In the genomic region with DNA sequence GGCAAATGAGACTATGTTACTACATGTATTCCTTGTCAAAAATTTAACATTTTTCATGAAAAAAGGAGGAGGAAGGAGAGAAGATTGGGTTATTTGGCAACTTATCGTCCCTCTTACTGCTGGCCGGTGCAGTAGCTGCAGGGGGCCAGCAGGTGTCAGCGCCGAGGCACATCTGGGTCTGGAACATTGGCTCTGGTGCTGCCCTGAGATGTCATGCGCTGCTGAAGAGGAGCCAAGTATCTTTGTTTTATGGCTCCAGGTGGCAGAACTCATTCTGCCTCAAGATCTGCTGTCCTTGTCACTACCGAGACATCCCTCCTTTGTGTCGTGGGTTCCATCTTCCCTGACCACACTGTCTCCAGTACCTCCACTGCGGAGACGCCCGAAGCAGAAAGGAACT, we compare ENCODE assay signal across 9 mouse cellular contexts. TPM values are rescaled to one million over a fixed set of nuclear protein-coding genes. Genes with fewer than 3 reads are reported as not detected.
DNase-seq lines count a peak whose midpoint lies in the region; ATAC-seq and TF ChIP-seq lines count a peak whose summit lies in the region.
"Had no signal": no experiment of that assay in that cellular context is flagged by ENCODE, and none has a peak within 500 bp of the region (broad histone marks: within the 10 kb centered on the region; RNA-seq: fewer than 3 reads in every experiment).

No protein-coding gene starts in this region.

- TF ChIP-seq EP300 in heart, adult 2 months (IDR thresholded peaks at IDR 0.05; ENCODE audit: insufficient read depth, low read depth, low read length): no peak

- TF ChIP-seq POLR2A in heart, adult 2 months (IDR thresholded peaks at IDR 0.05; ENCODE audit: insufficient read depth, low read depth, low read length): no peak; the same call in 1 of the 2 replicates
- TF ChIP-seq POLR2A in brain, embryonic 14.5 days (IDR thresholded peaks at IDR 0.05; ENCODE audit: borderline replicate concordance, extremely low read depth, insufficient read depth, insufficient read length, poor library complexity, severe bottlenecking): no peak

- H3K9me3 ChIP-seq in heart, embryonic 11.5 days (replicated peaks; ENCODE audit: control insufficient read depth, low read length): no peaks in the 10 kb centered on the region

- WGBS in heart, adult 2 months: 38% methylated on average over 10 of the region's 10 CpGs
- 48% methylated on average over 10 of the region's 10 CpGs for WGBS in heart, embryonic 11.5 days (ENCODE audit: insufficient replicate concordance)

- no peak overlapping the region for H3K4me2 ChIP-seq in heart, embryonic 11.5 days

- H3K79me2 ChIP-seq in heart, adult 2 months (replicated peaks; ENCODE audit: control insufficient read depth, insufficient read depth, low read length): no peaks in the 10 kb centered on the region

- peaks cover under 1% of the 10 kb centered on the region; the same call in 1 of the 2 replicates for H3K4me1 ChIP-seq in heart, adult 2 months (ENCODE audit: control insufficient read depth, insufficient read depth, low read length)
- no peaks in the 10 kb centered on the region for H3K4me1 ChIP-seq in heart, embryonic 11.5 days (ENCODE audit: control insufficient read depth, insufficient read depth, low read length)

- peak; percentile 95 for TF ChIP-seq CTCF in heart, adult 2 months (IDR thresholded peaks at IDR 0.05)
- peak; percentile 87 for TF ChIP-seq CTCF in brain, embryonic 14.5 days (IDR thresholded peaks at IDR 0.05; ENCODE audit: borderline replicate concordance, extremely low read depth, insufficient read depth, insufficient read length)

- intact Hi-C loops in heart, adult 2 months (cut with DNase I): loop anchor here (2.0 kb wide), 1 partner anchor 59 kb away; no protein-coding TSS in a partner anchor
- intact Hi-C loops in heart, postnatal 36 days (cut with DNase I): loop anchor here (2.0 kb wide), 2 partner anchors 43 to 57 kb away; no protein-coding TSS in a partner anchor
- intact Hi-C loops in left cerebral cortex, postnatal 25 days (cut with DNase I): loop anchor here (5.0 kb wide), 2 partner anchors 45 to 60 kb away; no protein-coding TSS in a partner anchor

- no peak overlapping the region for H3K9ac ChIP-seq in heart, adult 2 months (ENCODE audit: low read depth, low read length)
- H3K9ac ChIP-seq in heart, embryonic 11.5 days (ENCODE audit: low read depth, low read length): no peak overlapping the region

- H3K4me3 ChIP-seq in heart, adult 2 months: no peak overlapping the region
- H3K4me3 ChIP-seq in heart, embryonic 11.5 days (ENCODE audit: low read depth, low read length): no peak overlapping the region

- no peaks in the 10 kb centered on the region for H3K27me3 ChIP-seq in heart, adult 2 months (ENCODE audit: control insufficient read depth, insufficient read depth, low read length)
- no peaks in the 10 kb centered on the region for H3K27me3 ChIP-seq in heart, embryonic 11.5 days (ENCODE audit: control insufficient read depth, insufficient read depth, low read length)

- DNase-seq in heart, adult 2 months: peak; percentile 58 to 59
- DNase-seq in brain, embryonic 14.5 days (ENCODE audit: low read depth): peak; percentile 57
- peak; percentile 51 to 64 for DNase-seq in heart, postnatal 36 days
- peak; percentile 44 to 56 for DNase-seq in left cerebral cortex, postnatal 25 days (ENCODE audit: low spot score in 2 of 2)
- peak; percentile 29 to 53 for DNase-seq in natural killer cell, adult 2 months (ENCODE audit: low spot score in 2 of 2)
- peak; percentile 70 for DNase-seq in thymus, postnatal 25 days

- no peak for ATAC-seq in heart, embryonic 11.5 days (replicated peaks; ENCODE audit: insufficient number of reproducible peaks, low FRiP score, low TSS enrichment)
- ATAC-seq in CD4-positive, CD25-positive, alpha-beta regulatory T cell, adult 4 months: peak; percentile 85

- no peak overlapping the region for H3K27ac ChIP-seq in heart, adult 2 months
- H3K27ac ChIP-seq in heart, embryonic 11.5 days (ENCODE audit: low read depth, low read length): no peak overlapping the region

- no peaks in the 10 kb centered on the region for H3K36me3 ChIP-seq in heart, adult 2 months (ENCODE audit: control insufficient read depth, insufficient read depth, low read length)
- no peaks in the 10 kb centered on the region for H3K36me3 ChIP-seq in heart, embryonic 11.5 days (ENCODE audit: control insufficient read depth, insufficient read depth, low read length)

RNA-seq across cellular contexts. Expression of a gene that starts 12.8 kb away (rescaled TPM):
- 100 to 1,000 TPM in 1 of 2 experiments, 10 to 100 TPM in 1; 95.9 to 120 TPM for total RNA-seq in heart, adult 2 months (2021)
- 7.2 and 10.3 TPM in 2 replicates for polyA plus RNA-seq in heart, adult 2 months (2012; rRNA removed)
- 287 and 296 TPM in 2 replicates for polyA plus RNA-seq in heart, embryonic 11.5 days (2014; fragmentation: Nextera tagmentation; extraction: Ambion mirVana)
- 100 to 1,000 TPM; 304 to 334 TPM for polyA plus RNA-seq in CD4-positive, CD25-positive, alpha-beta regulatory T cell, adult 4 months (2017; shearing (Covaris generic))
- polyA plus RNA-seq in brain, embryonic 14.5 days (2012; rRNA removed): 42.5 and 135 TPM in 2 replicates
- total RNA-seq in heart, postnatal 36 days (2021): 100 to 1,000 TPM; 109 to 127 TPM
- total RNA-seq in left cerebral cortex, postnatal 25 days (2021): 100 to 1,000 TPM; 135 to 136 TPM

RNA-seq across cellular contexts. Expression of a gene that starts 54.0 kb away (rescaled TPM):
- not detected for total RNA-seq in heart, adult 2 months (2021)
- not detected in 2 replicates for polyA plus RNA-seq in heart, adult 2 months (2012; rRNA removed)
- not detected in 2 replicates for polyA plus RNA-seq in heart, embryonic 11.5 days (2014; fragmentation: Nextera tagmentation; extraction: Ambion mirVana)
- 1 to 10 TPM; 1.5 to 4.0 TPM for polyA plus RNA-seq in CD4-positive, CD25-positive, alpha-beta regulatory T cell, adult 4 months (2017; shearing (Covaris generic))
- polyA plus RNA-seq in brain, embryonic 14.5 days (2012; rRNA removed): 0.09 and 0.11 TPM in 2 replicates
- not detected for total RNA-seq in heart, postnatal 36 days (2021)
- total RNA-seq in left cerebral cortex, postnatal 25 days (2021): not detected
- polyA plus RNA-seq: intestine, embryonic 14.5 days had no signal

RNA-seq across cellular contexts. Expression of a gene that starts 54.1 kb away (rescaled TPM):
- total RNA-seq in heart, adult 2 months (2021): not detected
- polyA plus RNA-seq in heart, adult 2 months (2012; rRNA removed): 0.12 and 0.18 TPM in 2 replicates
- polyA plus RNA-seq in heart, embryonic 11.5 days (2014; fragmentation: Nextera tagmentation; extraction: Ambion mirVana): not detected in 2 replicates
- polyA plus RNA-seq in CD4-positive, CD25-positive, alpha-beta regulatory T cell, adult 4 months (2017; shearing (Covaris generic)): not detected
- not detected in 2 replicates for polyA plus RNA-seq in brain, embryonic 14.5 days (2012; rRNA removed)
- total RNA-seq in heart, postnatal 36 days (2021): not detected
- not detected for total RNA-seq in left cerebral cortex, postnatal 25 days (2021)
- polyA plus RNA-seq: intestine, embryonic 14.5 days had no signal
